Mouse (Mus musculus) c-Kit-positive CD71-positive TER-119-negative erythroid progenitor cells, embryonic 14.5 days (primary cell): Measurements from ENCODE around the gene Cdc7.
A peak's percentile ranks its signal among the peaks of the same experiment; 100 is the strongest.

Source experiments
- DNase-seq: peaks from one replicate; pipeline ENCODE4 v3.0.0-alpha.2; 2013; ENCODE audit warnings: low read depth

Gene Cdc7

DNA sequence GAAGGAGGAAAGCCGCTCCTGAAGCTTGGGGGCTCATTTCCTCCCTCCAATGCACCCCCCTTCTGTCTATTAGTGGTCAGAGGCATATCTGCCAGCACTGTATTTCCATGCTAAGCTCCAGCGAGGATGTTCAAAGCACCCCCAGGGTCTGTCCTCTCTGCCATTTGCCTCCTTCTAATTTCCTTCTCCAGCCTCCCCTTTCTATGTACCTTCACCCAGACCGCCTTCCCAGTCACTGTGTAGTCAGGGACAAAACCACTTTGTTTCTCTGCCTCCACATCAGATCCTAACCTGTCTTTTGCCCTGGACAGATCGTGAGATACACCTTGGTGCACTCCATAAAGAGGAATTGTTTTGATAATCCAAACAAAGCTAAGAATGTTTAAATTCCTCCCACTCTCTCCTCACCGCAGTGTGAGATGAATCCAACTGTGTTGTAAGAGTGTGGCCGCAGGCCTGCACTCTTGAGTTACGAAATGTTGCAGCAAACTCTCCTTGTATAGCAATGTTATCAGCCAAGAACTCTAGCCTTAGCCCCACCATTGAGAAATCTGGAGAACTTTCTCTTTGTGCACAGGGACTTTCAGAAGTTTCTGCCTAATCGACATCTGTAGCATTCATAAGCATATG lies 27.3 kb downstream of the Cdc7 start:
- no peak for DNase-seq

DNA sequence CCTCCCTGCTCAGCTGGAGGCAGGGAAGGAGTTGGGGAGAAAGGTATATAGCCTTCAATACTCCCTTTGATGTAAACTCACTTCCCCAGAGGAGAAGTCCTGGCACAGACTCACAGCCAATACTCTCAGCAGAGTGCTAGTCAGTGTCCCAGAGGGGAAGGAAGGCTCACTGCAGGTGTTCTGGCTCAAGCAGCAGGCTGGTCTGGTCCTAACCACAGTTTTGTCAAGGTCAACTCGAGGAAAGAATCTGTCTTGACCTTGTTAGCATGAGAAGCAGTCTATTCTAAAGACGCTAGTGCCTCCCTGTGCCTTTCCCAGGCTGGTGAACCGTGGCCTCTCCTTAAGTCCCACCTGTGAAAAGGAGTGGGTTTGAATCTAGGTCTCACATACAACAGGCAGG lies 30.6 kb downstream of the Cdc7 start:
- DNase-seq = no peak

DNA sequence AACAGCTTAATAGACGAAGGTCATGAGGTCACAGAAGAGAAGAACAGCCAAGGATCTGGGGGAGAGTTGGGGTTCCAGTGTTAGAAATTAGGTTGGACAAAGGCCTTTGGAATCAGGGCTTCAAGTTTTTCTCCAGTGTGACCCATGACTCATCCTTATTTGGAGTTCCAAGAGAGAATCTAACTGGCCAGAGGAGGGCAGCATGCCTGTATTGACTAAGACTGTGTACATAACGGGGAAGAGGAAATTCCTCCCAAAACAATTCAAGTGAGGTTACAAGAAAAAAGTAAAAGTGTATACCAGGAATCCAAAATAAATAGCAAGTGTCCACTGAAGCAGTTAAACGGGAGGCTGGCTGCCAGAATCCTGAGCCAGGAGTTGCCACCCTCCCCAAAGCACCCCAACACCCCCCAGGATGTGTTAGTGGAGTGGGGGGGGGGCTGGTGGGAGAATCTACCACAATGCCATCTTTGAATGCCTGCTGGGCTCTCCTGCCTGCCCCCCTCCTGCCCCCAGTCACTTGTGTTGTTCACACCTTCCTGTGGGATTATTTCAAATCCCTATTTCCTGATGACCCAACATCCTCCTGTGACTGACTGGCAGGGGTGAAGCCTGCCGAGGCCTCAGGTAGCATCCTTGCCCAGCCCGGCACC lies 31.9 kb downstream of the Cdc7 start:
- DNase-seq = no peak

DNA sequence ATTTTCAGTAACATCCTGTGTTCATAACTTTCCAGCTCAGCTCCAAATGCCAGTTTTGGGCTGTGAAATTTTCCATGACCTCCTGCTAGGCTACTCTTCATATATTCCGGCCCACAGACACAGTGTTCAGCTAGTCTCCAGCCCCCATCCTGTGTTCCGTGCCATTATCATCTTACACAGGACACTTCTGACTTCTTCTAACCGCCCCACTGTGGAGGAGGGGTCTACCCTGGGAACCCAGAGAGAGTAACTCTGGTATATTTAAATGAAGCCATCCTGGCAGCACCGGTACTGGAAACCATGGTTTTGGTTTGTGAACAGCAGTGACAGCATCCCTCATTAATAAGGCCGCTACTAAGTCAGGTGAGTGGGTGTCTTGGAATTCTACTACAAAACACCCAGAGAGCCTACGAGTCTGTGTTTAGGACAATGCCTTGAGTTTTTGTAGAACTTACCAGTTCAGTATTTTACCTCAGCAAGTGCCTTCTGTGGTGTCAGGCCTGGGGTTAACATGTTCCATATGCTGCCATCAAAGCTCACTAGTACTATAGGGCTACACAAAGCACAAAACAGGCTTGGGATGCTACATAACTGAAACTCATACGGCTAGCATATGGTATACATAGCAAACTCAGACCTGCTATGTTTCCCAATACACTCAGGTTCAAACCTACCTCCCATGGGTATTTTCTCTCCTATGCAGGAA lies 32.6 kb downstream of the Cdc7 start:
- no peak for DNase-seq

DNA sequence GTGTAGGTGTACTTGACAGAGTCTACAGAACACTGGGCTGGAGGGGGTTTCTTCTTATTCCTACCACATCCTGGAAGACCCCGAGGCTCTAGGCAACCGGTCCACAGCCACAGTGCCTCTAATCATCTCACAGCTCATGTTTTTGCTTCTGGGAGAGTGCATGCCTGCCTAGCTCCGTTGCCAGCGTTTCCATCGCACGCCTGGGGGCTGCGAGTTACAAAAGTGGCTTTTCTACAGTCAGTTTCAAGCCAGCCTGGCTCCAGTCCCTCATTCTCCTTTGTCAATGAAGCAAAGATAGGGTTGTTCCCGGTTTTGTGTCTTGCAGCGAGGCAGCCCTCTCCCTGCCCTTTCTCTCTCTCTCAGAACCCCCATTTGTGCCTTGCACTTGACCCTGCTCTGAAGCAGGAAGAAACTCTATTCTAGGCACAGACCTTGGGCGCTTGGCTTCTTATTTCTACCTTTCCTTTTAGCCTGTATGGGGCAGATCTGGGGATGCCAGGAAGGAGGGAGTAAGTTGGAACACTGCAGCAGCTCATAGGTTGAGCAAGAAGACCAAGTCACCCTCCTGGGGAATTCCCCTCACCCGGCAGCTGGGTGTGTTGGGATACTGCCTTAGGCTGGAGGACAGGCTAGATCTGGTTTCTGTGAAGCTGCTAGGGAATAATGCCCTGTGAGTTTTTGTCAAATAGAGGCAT lies 37.4 kb downstream of the Cdc7 start:
- DNase-seq = no peak

DNA sequence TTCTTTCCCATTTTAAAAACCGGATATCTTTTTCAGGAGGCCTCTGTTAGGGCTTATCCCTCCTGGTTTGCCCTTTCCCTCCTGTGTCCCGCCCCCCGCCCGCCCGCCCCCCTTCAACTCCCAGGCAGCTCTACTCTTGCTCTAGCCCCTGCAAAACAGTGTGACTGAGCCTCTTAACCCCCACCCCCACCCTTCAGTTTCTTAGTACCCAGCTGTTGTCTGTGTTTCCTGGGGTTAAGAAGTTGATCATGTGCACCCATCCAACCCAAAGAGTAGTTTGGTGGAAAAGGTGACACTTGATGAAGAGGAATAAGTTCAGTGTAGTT lies 37.9 kb downstream of the Cdc7 start:
- no peak for DNase-seq

DNA sequence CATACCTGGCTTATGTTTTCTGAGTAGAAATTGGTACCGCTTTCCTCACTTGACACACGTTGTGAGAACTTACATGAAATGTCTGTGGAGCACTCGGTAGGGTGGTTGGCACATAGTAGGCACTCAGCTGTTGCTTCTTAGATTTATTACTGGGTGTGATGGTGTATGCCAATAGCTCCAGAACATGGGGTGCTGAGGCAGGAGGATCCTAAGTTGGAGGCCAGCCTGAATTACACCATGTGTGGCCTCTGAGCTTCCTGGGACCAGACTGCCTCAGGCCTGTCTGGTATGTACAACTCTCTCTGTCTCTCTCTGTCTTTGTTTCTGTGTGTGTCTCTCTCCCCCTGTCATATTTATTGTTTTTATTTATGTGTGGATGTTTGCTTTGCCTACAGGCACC lies 45.6 kb downstream of the Cdc7 start:
- no peak for DNase-seq

DNA sequence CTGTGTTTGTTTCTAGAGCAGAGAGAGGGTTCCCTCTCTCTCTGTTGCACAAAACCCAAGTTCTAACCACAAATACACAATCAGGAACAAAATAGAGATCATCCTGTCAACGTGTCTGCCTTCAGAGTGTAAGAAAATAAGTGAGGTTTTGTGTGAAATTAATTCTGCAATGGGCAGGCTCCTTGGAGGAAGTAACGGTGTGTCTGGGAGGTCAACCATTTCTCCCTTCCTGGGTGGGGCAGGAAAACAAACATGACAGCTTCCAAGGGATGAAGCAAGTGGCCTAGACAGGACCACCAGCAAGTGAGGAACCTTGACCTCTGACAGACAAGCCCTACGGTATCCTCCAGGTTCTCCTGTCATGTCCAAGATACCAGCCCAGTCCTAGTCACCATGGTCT lies 46.2 kb downstream of the Cdc7 start:
- DNase-seq = no peak

DNA sequence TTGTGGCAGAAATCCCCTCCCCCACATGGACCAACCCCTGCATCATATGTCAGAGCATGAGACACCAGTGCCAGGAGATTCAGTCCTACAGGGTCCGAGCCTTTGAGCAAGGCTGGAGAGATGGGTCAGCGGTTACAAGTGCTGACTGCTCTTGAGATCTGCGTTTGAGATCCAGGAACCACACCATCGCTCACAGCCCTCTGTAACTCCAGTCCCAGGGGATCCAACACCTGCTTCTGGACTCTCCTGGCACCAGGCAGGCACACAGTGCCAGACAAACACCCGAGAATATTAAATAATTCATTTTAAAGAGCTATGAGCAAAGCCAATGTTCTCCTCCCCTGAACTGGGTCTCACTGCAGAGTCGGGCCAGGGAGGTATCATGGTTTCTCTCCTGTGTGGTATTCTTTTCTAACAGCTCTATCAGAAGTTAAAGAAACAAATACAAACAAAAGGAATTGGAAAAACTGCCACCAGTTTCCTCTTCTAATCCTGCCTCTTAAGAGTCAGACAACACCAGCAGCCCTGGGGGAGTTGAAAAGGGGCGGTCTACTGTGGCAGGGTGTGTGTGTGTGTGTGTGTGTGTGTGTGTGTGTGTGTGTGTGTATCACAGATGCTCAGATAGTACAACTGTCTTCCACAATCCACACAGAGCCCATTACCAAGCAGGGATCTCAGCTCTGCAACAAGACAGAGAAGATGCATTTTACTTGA lies 47.4 kb downstream of the Cdc7 start:
- no peak for DNase-seq

DNA sequence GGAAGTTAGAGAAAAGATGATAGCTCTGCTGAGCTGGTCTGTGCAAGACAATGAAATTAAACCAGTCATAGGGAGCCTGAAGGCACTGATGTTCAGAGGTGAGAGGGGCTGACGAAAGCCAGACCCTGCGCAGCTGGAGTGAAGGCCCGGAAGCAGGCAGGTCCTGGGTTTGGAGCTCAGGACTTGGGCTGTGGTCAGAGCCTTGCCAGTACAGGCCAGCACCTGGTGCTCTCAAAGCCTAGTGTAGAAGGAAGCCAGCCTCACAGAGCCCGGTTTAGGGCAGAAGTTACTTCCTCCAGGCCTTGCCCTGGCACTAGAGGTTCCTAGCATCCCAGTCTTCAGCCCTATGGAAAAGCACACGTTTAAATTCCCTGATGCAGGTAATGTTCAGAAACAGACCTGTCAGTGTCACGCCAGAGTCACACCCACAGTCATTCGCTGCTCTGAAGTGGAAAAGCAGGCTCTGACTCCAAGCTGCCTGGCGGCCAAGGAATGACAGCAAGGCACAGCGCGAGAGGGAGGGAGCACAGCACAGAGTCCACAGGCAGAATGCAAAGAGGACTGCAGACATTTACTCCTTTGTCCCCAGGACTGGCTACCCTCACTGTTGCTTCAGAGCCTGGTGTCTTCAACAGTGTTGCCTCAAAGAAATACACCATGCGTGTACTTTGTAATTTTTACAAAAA lies 48.1 kb downstream of the Cdc7 start:
- no peak for DNase-seq

DNA sequence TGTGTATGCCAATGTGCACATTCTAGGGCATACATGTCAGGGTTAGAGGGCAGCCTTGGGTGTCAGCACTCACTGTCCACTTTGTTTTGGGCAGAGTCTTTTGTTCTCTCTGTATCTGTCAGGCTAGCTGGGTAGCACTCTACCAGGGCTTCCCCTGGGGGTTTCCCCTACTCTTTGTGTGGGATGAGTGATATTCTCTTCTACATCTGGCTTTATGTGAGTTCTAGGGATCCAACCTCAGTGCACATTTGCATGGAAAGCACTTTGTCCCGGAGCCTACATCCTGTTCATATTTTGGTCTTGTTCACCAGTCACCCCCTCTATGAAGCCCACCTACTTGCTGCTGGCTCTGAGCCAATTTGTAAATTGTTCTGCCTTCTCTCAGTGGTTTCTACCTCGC lies 49.3 kb downstream of the Cdc7 start:
- DNase-seq = no peak

DNA sequence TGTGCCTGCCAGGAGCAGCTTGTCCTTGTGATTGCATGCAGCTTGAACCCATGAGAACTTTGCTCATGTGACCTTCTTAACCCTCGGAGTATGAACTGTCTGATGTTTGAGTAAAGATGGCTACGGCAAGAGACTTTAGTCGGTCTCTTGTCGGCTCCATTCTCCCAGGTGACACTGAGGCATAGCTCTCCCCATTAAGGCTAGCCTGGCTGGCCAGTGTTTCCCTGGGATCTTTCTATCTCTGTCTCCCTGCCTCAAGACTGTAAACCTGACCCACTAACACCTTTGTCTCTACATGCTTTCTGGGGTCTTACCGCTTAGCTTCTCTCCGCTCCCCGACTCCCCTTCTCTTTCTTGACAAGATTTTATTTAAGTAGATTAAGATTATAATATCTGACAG lies 50.0 kb downstream of the Cdc7 start:
- DNase-seq = no peak

DNA sequence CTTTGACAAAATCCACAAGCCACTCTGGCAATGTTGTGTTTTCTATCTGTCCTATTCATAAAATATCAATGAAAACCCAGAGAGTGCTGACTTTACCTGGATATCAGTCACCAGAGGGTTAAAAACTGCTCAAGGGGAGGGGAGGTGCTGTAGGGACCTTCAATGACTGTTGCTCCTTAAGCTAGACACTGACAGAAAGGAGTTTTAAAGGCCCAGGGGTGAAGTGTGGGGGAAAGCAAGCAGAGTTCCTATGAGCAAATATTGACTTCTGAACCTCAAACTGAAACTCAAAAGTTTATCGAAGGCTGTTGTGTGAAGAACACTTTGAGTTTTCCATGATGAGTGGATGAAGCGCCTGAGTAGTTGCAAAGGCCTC lies 50.9 kb downstream of the Cdc7 start:
- DNase-seq = no peak

DNA sequence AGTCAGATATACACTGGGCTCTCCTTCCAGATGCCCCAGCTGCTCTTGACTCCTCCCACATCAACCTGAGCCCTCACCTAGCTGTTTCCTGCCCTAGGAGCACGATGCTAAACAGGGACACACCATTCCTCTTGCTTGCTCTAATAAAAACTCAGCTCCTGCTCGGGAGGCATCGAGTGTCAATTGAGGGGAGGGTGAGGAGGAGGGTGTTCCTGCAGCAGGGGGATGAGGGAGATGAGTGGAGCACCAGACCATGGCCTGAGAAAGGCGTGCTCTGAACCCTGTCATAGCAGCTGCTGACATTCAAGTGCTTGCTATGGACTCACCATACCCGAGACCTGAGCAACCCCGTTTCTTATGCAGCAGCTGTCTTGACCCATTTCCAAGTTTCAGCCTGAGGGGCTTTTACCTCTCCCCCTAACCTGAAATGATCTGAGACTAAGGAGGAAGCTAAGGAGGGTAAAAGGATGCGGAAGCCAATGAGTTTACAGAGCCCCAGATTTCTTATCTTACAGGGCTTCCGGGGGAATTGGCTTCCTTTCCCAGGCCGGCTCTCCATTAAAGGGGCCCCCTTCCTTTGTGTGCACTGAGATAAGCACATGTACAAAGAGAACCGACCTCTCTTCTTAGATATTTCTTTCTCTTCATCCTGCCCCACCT lies 51.4 kb downstream of the Cdc7 start:
- DNase-seq = peak; percentile 59

DNA sequence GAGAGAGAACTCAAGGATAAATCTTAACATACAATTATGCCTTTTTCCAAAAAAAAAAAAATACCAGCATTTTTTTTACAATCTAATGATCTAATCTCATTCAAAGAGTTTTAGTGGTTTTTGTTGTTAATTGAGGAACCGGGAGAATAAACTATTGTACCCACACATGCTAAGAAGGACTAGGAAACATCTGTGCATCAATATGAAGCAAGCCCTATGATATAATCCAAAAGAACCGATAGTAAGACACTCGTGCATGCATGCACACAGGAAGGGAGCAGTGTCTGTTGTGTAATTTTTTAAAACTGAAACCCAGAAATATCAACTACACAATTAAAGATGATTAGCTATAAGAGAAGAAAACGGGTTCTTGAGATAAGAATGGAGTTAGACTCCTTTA lies 52.4 kb downstream of the Cdc7 start:
- no peak for DNase-seq

DNA sequence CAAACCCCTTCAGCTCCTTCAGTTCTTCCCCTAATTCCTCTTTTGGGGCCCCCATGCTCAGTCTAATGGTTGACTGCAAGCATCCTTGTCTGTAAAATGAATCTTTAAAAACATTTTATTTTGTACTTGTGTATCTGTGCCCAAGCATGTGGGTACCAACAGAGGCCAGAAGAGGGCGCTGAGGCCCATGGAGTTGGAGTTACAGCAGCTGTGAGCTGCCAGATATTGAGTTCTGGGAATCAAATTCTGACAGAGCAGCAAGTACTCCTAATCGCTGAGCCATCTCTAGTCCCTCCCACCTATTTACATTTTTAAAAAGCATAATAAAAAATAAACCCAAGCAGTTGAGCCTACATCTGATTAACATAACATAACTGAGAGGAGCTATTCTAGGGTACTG lies 53.4 kb downstream of the Cdc7 start:
- peak; percentile 48 for DNase-seq

DNA sequence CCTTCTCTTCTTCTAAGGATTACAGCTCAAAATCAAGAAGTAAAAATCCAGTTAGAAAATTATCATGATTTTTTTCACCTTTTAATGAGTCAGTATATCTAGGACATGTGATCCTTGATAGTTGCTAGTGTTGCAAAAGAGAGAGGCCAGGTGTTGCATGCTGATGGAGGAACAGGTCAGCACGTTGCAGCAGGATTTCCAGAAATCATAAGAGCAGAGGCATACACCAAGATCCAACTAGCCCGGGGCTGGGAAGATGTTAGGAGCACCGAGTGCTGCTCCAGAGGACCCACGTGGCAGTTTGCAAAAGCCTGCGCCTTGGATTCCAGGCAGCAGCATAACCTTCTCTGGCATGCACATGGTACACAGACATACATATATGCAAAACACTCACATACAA lies 54.9 kb downstream of the Cdc7 start:
- no peak for DNase-seq

DNA sequence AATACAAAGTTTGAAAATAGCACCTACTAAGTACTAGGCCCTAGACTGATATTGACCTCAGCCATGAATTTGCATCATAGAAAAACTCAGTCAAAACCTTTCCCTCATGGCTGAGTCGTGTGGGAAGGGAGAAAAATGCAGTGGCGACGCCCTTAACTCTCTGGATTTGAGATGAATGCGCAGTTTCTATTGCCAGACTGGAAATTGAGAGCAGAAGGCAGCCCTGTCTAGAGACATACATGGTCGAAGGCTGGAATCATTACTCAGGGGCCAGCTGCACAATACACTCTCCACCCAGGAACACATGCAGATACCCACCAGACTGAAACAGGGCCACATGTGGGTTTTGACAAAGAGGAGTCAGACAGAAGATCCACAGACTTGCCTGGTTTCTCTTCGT lies 55.8 kb downstream of the Cdc7 start:
- no peak for DNase-seq

DNA sequence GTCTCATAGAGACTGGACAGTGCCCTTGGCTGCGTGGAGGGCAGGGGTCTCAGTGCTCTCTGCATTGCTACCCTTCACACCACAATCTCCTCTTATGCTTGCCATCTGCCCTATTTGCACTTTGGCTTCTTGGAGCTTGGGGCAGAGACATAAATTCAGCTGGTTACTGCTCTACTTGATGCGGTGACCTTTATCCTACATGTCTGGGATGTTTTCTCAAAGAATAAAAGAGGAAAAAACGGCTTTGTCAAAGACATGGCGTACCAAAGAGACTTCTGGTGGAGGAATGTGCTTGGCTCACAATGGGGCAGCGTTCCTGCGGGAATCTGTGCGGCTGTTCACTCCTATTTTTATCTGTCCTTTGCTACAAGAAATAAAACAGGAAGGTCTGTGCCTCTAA lies 56.2 kb downstream of the Cdc7 start:
- DNase-seq = no peak

DNA sequence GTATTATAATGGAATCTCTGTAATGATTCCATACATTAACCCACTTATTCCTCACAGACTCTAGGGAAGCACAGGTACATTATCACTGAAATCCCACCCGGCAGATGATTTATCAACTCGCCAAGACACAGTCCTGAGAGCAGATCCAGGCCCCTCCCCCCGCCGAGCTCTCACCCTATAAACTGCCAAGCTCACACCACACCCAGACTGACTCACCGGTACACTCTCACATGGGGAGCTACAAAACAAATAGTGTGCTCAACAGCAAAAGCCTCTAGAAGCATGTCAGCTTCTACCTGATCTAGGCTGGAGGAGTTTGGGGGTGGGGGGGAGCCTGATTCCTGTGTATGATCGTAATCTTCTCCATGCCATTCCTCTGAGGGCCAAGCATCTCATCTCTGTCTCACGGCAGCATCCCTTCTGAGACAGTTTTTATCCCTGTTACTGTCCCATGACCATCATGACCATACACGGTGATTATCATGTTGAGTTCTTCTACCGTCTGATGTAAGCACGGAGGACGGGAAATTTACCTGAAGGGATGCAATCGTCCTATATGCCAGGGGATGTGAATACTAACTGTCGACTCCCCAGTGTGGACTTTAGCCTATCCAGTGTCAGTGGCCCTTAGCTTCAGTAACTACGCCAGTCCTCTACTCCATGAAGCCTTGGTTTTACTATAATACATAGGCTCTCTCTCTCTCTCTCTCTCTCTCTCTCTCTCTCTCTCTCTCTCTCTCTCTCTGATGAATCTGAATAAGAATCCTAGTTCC lies 57.4 kb downstream of the Cdc7 start:
- DNase-seq = peak; percentile 31

DNA sequence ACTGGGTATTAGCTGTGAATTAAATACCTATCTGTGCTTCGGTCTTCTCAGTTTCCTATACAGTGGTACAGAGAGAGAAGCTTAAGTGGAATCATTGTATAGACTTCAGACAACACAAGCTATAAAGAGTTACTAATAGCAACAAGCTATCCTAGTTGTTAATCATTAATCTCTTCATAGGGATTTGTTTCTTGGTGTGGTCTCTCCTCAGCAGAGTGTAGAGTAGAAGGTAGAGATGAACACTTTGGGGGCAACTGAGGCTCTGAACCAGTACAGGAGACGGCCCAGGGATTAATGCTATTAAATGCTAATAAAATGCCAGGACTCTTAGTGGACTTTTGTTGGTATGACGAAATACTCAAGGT lies 57.9 kb downstream of the Cdc7 start:
- no peak for DNase-seq
